Mouse (Mus musculus) small intestine, adult 2 months (tissue): Measurements from ENCODE around the gene Supt5. TPM values are rescaled to one million over a fixed set of nuclear protein-coding genes. Genes with fewer than 3 reads are reported as not detected.
"Not testable (repeated sequence)": the region's sequence is repeated elsewhere in the genome, so short reads cannot be mapped to it uniquely, and the experiment has no call there.

Experiments used
- H3K27ac ChIP-seq: fragments of 200-500 bp; 2 replicates; pipeline ENCODE4 v1.5.1; 2012; ENCODE audit warnings: low read depth, low read length, control low read depth, inconsistent platforms; ENCODE audit not compliant: insufficient read depth
- H3K27me3 ChIP-seq: fragments of 200-500 bp; 2 replicates; pipeline ENCODE4 v1.6.1; 2012; ENCODE audit warnings: mild to moderate bottlenecking, moderate library complexity, low read length, inconsistent platforms; ENCODE audit not compliant: control insufficient read depth, insufficient read depth
- H3K36me3 ChIP-seq: fragments of 200-500 bp; 2 replicates; pipeline ENCODE4 v1.6.1; 2012; ENCODE audit warnings: mild to moderate bottlenecking, low read length, control low read depth, inconsistent platforms; ENCODE audit not compliant: control insufficient read depth, insufficient read depth
- H3K4me1 ChIP-seq: fragments of 200-500 bp; 2 replicates; pipeline ENCODE4 v1.6.1; 2012; ENCODE audit warnings: low read length, inconsistent platforms, mixed read lengths; ENCODE audit not compliant: control insufficient read depth, insufficient read depth, insufficient read length
- H3K4me3 ChIP-seq: fragments of 200-500 bp; 2 replicates; pipeline ENCODE4 v1.5.1; 2012; ENCODE audit warnings: low read depth, mild to moderate bottlenecking, control low read depth, inconsistent platforms, low read length, moderate library complexity
- CTCF ChIP-seq: fragments of 200-500 bp; IDR thresholded peaks from 2 replicates; pipeline ENCODE4 v1.5.1; 2012; ENCODE audit warnings: low read depth, mild to moderate bottlenecking, control low read depth, inconsistent platforms, low read length, moderate library complexity, mixed read lengths; ENCODE audit not compliant: insufficient replicate concordance, insufficient read length; ENCODE audit errors: extremely low read depth
- POLR2A ChIP-seq: fragments of 200-500 bp; IDR thresholded peaks from 2 replicates; pipeline ENCODE4 v1.6.1; 2012; ENCODE audit warnings: low read depth, mild to moderate bottlenecking, control low read depth, inconsistent platforms, low read length, moderate library complexity
- WGBS: fragments of 180-500 bp; shearing (Covaris S2); methylation state at CpG from one replicate; pipeline ENCODE4 v1.1.7; 2018; 5-methylcytosine and 5-hydroxymethylcytosine counted together
- polyA plus RNA-seq: library from polyadenylated mRNA; depleted of rRNA; stranded (reverse); fragments of >200 nt; gene quantifications from 2 replicates; pipeline ENCODE4 v1.2.3, GENCODE M21; 2012; rRNA removed

Gene Supt5
- polyA plus RNA-seq: 58.8 and 104 TPM in 2 replicates

DNA sequence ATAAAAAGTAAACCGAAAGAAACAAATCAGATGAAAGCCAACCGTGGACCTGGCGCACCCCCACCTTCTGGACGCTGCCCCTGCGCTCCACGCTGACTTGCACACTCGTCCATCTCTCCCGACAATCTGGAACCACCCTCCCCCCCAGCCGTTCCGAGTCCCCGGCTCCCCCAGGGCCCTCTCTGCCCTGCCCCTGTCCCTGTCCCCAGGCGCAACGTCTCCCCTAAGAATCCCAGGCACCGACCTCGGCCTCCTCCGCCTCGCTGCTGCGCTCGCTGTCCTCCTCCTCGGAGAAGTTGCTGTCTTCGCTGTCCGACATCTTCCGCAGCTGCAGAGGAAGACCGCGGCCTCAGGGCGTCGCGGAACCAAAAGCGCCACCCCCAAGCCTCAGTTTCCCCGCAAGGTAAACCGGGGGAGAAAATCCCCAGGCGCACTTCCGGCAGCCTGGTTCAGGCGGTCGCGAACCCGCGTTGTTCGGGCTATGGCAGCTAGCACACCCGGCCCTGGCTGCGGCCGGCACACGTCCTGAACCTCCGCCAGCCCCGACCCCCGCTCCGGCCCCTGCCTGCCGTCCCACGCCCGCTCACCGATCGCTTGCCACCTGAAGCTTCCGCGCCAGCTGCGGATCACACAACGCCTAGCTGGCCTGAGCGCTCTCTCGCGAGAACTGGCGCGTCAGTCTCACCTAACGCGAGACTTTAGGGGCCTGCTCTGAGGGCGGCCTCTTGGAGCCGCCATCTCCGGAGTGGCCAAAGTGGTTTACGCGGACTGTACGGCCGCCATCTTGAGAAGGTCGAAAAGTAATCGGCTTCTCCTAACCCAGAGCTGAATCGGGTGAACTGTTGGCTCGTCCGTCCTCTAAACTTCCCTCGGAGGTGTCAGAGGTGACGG lies at the start of gene Supt5:
Gene Supt5 (minus strand): TSS at position 639 of the 891 bp plus-strand sequence.
- no peaks in the 10 kb centered on the region for H3K27me3 ChIP-seq
- TF ChIP-seq POLR2A (peak; percentile 77), CTCF (no peak)
- WGBS: 1% methylated on average over 77 of the region's 77 CpGs
- peak within 1 kb of the TSS; percentile 85 for H3K4me3 ChIP-seq
- H3K36me3 ChIP-seq: peaks cover 3% of the 10 kb centered on the region; the same call in 1 of the 2 replicates
- peak within 1 kb of the TSS; percentile 97 for H3K27ac ChIP-seq
- H3K4me1 ChIP-seq: peaks cover 15% of the 10 kb centered on the region

DNA sequence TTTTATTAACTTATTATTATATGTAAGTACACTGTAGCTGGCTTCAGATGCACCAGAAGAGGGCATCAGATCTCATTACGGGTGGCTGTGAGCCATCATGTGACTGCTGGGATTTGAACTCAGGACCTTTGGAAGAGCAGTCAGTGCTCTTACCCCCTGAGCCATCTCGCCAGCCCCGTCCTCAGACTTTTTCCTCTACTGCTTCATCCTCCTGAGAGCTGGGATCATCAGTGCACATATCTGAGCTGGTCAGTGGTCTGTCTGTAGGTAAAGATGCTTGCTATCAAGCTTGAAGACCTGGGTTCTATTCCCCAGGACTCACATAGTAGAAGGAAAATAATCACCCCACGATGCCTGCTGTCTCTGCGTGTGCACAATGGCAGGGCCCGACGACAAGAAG lies 48.8 kb upstream of the Supt5 start:
- peaks cover 24% of the 10 kb centered on the region for H3K4me1 ChIP-seq
- not testable (repeated sequence) for H3K27me3 ChIP-seq, H3K27ac ChIP-seq, H3K36me3 ChIP-seq, H3K4me3 ChIP-seq
- 86% methylated on average over 7 of the region's 7 CpGs for WGBS

DNA sequence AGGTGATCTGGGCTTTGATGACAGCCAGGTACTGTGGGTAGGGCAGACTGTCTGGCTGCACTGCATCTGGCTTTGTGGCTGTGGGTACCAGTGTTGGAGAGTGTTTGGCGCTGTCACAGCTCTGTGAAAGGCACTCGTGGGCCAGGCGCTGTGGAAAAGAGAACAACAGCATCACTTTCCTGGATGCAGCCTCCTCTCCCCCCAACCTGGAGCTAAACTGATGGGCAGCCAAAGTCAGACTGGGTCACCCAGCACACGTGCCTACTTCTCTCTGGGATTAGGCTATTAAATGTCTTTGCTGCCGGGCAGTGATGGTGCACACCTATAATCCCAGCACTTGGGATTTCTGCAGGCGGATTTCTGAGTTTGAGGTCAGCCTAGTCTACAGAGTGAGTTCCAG lies 48.3 kb upstream of the Supt5 start:
- H3K4me1 ChIP-seq: peaks cover 27% of the 10 kb centered on the region
- H3K27ac ChIP-seq, H3K36me3 ChIP-seq, H3K4me3 ChIP-seq, H3K27me3 ChIP-seq: not testable (repeated sequence)
- WGBS: 68% methylated on average over 6 of the region's 6 CpGs

DNA sequence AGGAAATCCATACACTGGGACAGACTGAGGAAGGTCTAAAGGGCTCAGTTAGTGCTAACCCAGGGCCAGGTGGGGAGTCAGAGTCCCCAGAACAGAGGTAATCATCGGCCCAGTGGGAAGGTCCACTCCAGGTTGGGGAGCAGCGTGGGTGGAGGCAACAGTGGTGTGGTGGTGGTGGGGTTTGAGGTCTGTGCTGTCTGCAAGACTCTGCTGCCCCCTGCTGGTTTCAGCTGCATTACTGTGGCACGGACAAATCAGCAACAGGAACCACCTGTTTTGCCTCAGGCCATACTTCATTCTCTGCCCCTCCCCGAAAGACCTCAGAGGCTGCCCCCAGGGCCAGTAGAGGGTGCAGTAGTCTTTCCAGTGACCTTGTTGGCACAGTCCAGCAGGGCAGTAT lies 47.9 kb upstream of the Supt5 start:
- H3K27me3 ChIP-seq: no peaks in the 10 kb centered on the region
- H3K36me3 ChIP-seq: peaks cover 7% of the 10 kb centered on the region; the same call in 1 of the 2 replicates
- no peak for TF ChIP-seq POLR2A
- TF ChIP-seq CTCF: peak; percentile 96
- H3K4me1 ChIP-seq: peaks cover 27% of the 10 kb centered on the region
- H3K4me3 ChIP-seq: no peak overlapping the region
- peak overlapping the region; percentile 68 for H3K27ac ChIP-seq
- WGBS: under 1% methylated on average over 4 of the region's 4 CpGs

DNA sequence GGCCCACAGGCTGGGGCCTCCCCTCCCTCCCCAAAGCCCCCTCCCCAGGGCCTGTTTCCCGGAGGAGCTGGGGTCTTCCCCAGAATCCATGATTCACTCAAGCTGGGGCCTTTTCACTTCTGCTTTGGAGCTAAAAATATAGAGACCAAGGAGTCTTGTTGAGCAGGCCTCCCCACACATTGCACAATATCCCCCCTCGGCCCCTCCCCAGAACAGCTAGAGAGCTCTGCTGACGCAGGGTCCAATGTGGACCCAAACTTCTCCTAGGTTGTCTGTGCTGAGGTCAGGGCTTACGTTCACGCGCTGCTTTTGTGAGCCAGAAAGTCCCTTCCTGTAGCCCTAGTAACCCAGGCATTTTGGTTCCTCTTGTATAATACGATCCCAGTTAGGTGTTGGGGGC lies 47.5 kb upstream of the Supt5 start:
- Histone ChIP-seq H3K4me1 (peaks cover 27% of the 10 kb centered on the region), H3K36me3 (peaks cover 7% of the 10 kb centered on the region; the same call in 1 of the 2 replicates), H3K27ac (peak overlapping the region; percentile 68), H3K4me3 (no peak overlapping the region), H3K27me3 (no peaks in the 10 kb centered on the region)
- WGBS: 68% methylated on average over 7 of the region's 7 CpGs
- TF ChIP-seq CTCF: no peak
- no peak for TF ChIP-seq POLR2A

DNA sequence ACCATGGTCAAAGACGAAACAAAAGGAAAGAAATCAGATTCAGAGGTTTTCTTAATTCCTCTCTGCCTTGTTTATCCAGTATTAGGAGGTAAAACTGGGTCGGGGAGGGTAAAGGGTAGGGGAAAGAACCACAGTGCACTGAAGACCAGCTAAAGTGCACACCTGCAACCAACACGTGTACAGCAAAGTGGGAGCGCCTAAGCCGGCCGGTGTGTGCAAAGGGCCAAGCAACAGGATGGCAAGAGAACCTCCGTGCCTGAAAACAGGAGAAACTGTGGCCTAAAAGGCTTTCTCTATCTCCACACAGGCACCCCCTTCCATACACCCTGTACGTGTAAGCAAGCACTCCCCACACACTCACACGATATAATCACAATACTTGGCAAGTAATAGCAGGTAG lies 46.6 kb upstream of the Supt5 start:
- Histone ChIP-seq H3K36me3 (peaks cover 5% of the 10 kb centered on the region; the same call in 1 of the 2 replicates), H3K27me3 (no peaks in the 10 kb centered on the region), H3K4me3 (no peak overlapping the region), H3K27ac (peak overlapping the region; percentile 51), H3K4me1 (peaks cover 34% of the 10 kb centered on the region)
- WGBS: 89% methylated on average over 9 of the region's 9 CpGs
- TF ChIP-seq CTCF (no peak), POLR2A (no peak)

DNA sequence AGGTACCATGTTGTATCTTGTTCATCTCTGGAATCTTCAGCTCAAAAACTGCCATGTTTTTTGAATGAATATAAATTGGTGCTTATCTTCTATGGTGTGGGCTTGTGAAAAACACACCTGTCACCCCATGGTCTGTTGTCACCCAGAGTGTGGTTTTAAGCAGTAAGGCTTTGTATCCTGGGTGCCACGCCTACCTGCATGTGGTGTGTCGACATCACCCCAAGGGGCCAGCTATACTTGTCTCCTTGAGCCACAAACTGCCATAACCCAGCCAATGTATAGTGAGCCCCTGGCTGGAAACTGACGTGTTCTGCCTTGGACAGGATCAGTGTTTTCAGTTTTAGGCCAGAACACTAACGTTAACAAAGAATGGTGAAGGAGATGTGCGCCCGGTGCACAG lies 45.6 kb upstream of the Supt5 start:
- WGBS: 69% methylated on average over 6 of the region's 6 CpGs
- Histone ChIP-seq H3K36me3 (0 out of 2 replicates have a peak, but pooled peaks cover 2% of the 10 kb centered on the region), H3K27ac (peak overlapping the region; percentile 98), H3K27me3 (no peaks in the 10 kb centered on the region), H3K4me3 (no peak overlapping the region), H3K4me1 (peaks cover 34% of the 10 kb centered on the region)
- no peak for TF ChIP-seq CTCF
- TF ChIP-seq POLR2A: no peak
